Mouse (Mus musculus): ENCODE results near the gene Prps1. TPM values are rescaled to one million over a fixed set of nuclear protein-coding genes. Genes with fewer than 3 reads are reported as not detected.

Gene Prps1
- total RNA-seq (2018; cell fraction: chromatin; rRNA removed), result 1 to 10 TPM in 11 of 26 experiments, under 1 TPM in 7, not detected in 8; 0.41 to 5.4 (median 1.2) TPM
- total RNA-seq (2018; cell fraction: cytosol; rRNA removed), result 1 to 10 TPM; 3.2 to 6.3 (median 5.4) TPM
- 1 to 10 TPM in 21 of 26 experiments, under 1 TPM in 5; 0.58 to 6.1 (median 1.7) TPM for total RNA-seq (2018; cell fraction: nucleus; rRNA removed)
- 4.6 to 17.2 TPM (median 6.0 TPM) in 3 replicates for polyA plus RNA-seq (2018)

DNA sequence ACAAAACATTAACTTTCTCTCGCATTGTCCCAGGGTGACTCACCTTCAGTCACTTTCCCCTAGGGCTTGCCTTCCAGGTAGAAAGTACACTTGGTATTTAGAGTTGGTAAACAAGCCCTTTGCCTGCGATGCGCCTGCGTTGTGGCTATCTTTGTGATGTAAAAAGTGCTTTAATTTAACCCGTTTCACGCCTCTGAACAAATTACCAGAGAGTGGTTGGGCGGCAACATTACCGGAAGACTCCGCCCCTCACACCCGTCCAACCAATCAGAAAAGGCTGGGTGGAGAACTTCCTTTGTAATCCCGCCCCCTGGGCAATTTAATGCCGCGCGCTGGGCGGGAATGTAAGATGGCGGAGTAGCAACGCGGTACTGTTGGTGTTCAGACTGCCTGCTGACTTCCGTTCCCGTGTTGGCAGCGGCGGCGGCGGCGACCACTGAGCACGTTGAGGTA lies at the start of gene Prps1:
Prps1 (plus strand) TSS at position 335 of the 453 bp plus-strand sequence.
- H3K4me3 ChIP-seq (ENCODE audit: inconsistent target), result peak within 1 kb of the TSS; percentile 49
- H3K27ac ChIP-seq, result no peak within 1 kb of the TSS
- H3K79me2 ChIP-seq (ENCODE audit: inconsistent target), result no peaks in the 10 kb centered on the region
- no peaks in the 10 kb centered on the region for H3K36me3 ChIP-seq (ENCODE audit: inconsistent target)
- 14% methylated on average over 26 of the region's 26 CpGs for WGBS (ENCODE audit: missing documents)

DNA sequence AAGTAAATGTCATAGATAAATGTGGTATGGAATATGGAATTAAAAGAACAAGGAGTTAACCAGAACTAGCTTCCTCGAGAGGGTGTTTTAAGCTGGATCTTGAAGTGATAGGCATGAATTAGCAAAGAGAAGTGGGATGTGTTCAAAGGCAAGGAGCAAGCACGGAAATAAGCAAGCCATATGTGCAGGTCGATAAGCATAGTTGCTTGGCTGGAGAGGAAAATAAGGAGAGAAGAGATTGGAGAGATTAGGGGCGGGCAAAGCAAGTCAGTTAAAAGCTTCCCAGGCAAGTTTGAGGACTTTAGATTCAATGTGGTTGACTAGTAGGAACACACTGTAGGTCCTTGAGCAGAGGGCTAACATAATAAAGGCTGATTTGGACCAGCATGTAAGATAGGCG lies 48.8 kb upstream of the Prps1 start:
- 57% methylated on average over 4 of the region's 5 CpGs for WGBS (ENCODE audit: missing documents)
- Histone ChIP-seq H3K79me2 (ENCODE audit: inconsistent target) (no peaks in the 10 kb centered on the region), H3K4me3 (ENCODE audit: inconsistent target) (no peak overlapping the region), H3K36me3 (ENCODE audit: inconsistent target) (no peaks in the 10 kb centered on the region), H3K27ac (no peak overlapping the region)

DNA sequence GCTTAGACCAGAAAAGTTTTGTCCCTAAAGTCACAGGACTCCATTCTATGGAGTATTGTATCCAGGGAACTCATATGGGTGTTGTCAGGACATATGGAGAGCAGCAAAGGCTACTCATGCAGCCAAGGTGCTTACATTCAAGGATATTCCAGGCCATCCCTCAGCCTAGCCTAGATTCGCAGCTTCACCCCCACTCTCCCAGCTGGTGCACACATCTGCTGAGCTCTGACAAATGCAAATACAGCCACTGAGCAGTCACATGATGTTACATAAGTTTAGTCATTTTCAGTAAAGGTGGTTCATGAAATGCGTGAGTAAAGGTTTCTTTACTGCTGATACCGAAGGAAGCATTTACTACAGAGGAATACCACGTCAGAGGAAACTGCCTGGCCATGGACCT lies 37.9 kb upstream of the Prps1 start:
- Histone ChIP-seq H3K36me3 (ENCODE audit: inconsistent target) (no peaks in the 10 kb centered on the region), H3K79me2 (ENCODE audit: inconsistent target) (no peaks in the 10 kb centered on the region), H3K27ac (no peak overlapping the region), H3K4me3 (ENCODE audit: inconsistent target) (no peak overlapping the region)
- 80% methylated on average over 4 of the region's 4 CpGs for WGBS (ENCODE audit: missing documents)

DNA sequence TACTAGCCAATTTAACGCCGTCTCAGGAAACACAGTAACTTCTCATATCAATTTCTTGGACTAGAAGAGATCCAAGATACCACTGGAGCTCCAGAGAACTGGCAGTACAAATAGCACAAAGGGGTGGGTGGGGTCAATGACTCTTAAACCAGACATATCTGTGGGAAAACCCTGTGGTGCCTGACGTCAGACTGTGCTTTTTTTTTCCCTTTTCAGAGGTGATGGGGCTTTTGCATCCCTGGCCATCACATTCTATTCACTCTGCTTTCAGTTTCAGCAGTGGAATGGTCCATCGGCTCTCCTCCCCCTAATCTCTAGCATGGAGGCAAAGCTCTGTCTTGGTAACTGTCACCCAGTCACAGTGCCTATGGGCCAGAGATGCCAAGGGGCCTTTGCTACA lies 29.3 kb upstream of the Prps1 start:
- H3K36me3 ChIP-seq (ENCODE audit: inconsistent target), result no peaks in the 10 kb centered on the region
- H3K4me3 ChIP-seq (ENCODE audit: inconsistent target), result no peak overlapping the region
- no peaks in the 10 kb centered on the region for H3K79me2 ChIP-seq (ENCODE audit: inconsistent target)
- H3K27ac ChIP-seq, result no peak overlapping the region
- 89% methylated on average over 4 of the region's 4 CpGs for WGBS (ENCODE audit: missing documents)

DNA sequence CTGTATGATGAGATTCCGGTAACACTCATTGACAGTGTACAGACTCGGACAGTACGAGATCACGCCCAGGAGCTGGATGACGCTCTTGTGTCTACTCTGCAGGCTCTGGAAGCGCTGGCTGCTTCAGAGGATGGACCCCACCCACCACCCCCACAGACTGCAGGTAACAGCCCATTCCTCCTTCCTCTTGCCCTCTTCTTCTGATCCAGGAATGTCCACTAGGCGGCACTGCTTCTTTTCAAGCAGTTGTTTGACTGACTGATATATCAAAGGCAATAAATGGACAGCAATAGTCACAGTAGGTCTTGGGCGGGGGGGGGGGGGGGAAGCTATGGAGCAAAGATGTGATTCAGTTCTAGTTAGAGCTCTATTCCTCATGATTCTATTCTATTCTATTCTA lies 28.2 kb upstream of the Prps1 start:
- no peak overlapping the region for H3K4me3 ChIP-seq (ENCODE audit: inconsistent target)

DNA sequence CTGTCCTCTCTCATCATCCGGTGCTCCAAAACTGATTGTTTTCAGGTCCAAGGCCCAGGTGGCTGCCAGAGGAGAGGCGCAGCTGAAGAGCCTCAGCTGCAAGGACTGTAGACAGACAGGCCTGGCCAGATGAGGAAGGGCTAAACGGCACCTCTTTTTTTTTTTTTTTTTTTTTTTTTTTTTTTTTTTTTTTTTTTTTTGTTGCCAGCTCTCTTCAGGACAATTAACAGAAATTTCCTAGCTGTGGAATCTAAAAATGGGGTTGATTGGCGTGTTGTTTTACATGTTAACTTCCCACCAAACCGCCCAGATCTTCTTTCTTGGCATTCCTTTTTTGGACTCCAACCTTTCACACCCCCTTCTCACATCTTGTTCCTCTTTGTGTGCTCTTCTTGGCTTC lies 26.4 kb upstream of the Prps1 start:
- WGBS (ENCODE audit: missing documents), result 65% methylated on average over 4 of the region's 5 CpGs
- no peaks in the 10 kb centered on the region for H3K36me3 ChIP-seq (ENCODE audit: inconsistent target)

More for the DNA sequence above, 28.2 kb upstream of the Prps1 start:
- whole genome bisulfite sequencing (ENCODE audit: missing documents), result 82% methylated on average over 4 of the region's 8 CpGs
- H3K36me3 ChIP-seq (ENCODE audit: inconsistent target), result no peaks in the 10 kb centered on the region
- H3K79me2 ChIP-seq (ENCODE audit: inconsistent target), result no peaks in the 10 kb centered on the region
- H3K27ac ChIP-seq, result no peak overlapping the region

DNA sequence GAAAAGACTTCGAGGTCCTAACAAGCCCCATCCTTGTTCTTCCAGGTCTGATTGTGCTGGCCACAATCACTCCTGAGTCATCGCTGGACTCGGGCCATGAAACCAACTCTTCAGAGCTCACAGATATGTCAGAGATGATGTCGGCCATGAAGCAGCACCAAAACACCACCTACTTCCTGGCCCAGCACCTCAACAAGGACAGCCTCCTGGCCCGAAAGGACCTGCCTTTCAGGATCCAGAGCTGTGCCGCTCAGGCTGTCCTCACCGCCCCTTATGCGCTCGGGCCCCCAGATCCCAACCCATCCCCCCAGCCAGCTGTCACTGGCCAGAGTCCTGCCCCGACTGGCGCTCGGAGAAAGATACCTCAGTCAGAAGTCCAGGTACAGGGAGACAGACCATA lies 25.9 kb upstream of the Prps1 start:
- no peaks in the 10 kb centered on the region for H3K36me3 ChIP-seq (ENCODE audit: inconsistent target)
- 84% methylated on average over 12 of the region's 12 CpGs for WGBS (ENCODE audit: missing documents)
- H3K79me2 ChIP-seq (ENCODE audit: inconsistent target), result no peaks in the 10 kb centered on the region
- no peak overlapping the region for H3K4me3 ChIP-seq (ENCODE audit: inconsistent target)
- no peak overlapping the region for H3K27ac ChIP-seq

More for the DNA sequence above, 26.4 kb upstream of the Prps1 start:
- no peak overlapping the region for H3K4me3 ChIP-seq (ENCODE audit: inconsistent target)
- no peaks in the 10 kb centered on the region for H3K79me2 ChIP-seq (ENCODE audit: inconsistent target)
- no peak overlapping the region for H3K27ac ChIP-seq

DNA sequence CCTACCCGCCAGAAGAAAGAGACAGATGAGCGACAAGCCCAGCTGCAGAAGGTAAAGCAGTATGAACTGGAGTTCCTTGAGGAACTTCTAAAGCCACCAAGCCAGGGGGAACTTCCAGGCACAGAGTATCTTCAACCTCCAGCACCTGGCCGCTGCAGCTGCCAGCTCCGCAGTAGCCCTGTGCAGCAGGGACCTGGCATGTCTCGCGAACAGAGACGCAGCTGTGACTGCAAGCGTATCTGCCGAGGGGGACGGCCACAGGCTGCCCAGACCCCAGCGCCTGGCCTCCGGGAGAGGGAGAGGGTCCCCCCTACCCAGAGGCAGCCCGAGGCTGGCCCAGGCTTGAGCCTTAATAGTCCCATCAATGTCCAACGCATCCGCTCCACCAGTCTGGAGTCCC lies 24.4 kb upstream of the Prps1 start:
- WGBS (ENCODE audit: missing documents), result 92% methylated on average over 13 of the region's 15 CpGs
- H3K36me3 ChIP-seq (ENCODE audit: inconsistent target), result no peaks in the 10 kb centered on the region

DNA sequence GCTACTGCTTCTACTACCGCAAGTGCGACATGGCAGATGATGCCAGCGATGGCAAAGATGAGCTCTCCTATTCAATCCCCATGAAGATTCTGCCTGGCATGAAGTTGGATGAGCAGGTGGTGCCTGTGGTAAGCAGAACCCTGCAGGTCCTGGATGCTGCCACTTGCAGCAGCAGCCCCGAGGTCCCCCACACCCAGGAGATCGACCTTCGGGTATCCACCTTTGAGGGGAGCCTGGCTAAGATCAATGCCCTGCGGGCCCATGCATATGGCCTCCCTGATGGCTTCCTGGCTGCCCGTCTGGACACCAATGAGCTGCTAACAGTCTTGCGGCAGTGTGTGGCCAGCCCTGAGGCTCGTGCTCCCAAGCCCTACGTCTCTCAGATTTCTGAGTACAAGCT lies 23.6 kb upstream of the Prps1 start:
- WGBS (ENCODE audit: missing documents), result 90% methylated on average over 11 of the region's 11 CpGs
- no peak overlapping the region for H3K27ac ChIP-seq
- no peak overlapping the region for H3K4me3 ChIP-seq (ENCODE audit: inconsistent target)
- H3K79me2 ChIP-seq (ENCODE audit: inconsistent target), result no peaks in the 10 kb centered on the region
- H3K36me3 ChIP-seq (ENCODE audit: inconsistent target), result no peaks in the 10 kb centered on the region

More for the DNA sequence above, 24.4 kb upstream of the Prps1 start:
- no peaks in the 10 kb centered on the region for H3K79me2 ChIP-seq (ENCODE audit: inconsistent target)
- H3K27ac ChIP-seq, result no peak overlapping the region
- no peak overlapping the region for H3K4me3 ChIP-seq (ENCODE audit: inconsistent target)

DNA sequence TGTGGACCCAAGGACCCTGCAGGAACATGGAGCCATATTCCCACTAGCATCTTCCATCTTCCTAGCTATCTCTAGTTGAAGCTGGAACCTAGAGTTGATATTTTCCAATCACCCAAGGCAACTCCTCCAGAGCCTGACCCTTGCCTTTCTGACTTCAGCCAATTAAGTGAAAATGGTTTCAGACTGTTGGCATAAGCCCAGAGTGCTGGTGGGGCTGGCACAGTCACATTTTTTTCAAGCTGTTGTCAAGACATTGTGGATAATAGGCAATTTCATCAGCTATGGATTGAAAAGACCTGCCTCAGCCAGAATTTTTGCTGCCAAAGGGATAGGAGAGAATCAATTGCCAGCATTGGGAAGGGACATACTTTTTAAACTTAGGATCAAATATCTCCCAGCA lies 18.5 kb upstream of the Prps1 start:
- no peaks in the 10 kb centered on the region for H3K36me3 ChIP-seq (ENCODE audit: inconsistent target)
- no peak overlapping the region for H3K4me3 ChIP-seq (ENCODE audit: inconsistent target)
- no peak overlapping the region for H3K27ac ChIP-seq
- H3K79me2 ChIP-seq (ENCODE audit: inconsistent target), result no peaks in the 10 kb centered on the region

DNA sequence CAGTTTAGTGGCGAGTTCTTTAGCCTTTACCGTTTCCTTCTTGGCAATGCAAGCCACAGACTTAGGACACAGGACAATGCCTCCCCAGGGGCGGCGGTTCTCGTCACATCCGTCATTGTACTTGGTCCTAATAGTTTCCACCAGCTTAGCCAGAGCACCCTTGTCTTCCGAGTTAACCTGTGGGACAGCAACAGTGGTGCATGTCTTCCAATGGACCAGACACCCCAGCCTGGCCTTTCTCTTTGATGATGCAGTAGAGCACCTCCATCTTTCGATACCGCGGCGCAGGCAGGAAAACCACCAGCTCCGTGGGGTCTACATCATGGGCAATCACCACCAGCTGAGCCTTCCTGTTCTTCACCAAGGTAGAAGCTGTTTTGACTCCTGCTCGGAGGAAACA lies 10.9 kb upstream of the Prps1 start:
- 77% methylated on average over 12 of the region's 13 CpGs for WGBS (ENCODE audit: missing documents)
- no peaks in the 10 kb centered on the region for H3K79me2 ChIP-seq (ENCODE audit: inconsistent target)
- H3K36me3 ChIP-seq (ENCODE audit: inconsistent target), result no peaks in the 10 kb centered on the region
- H3K4me3 ChIP-seq (ENCODE audit: inconsistent target), result no peak overlapping the region
- no peak overlapping the region for H3K27ac ChIP-seq

DNA sequence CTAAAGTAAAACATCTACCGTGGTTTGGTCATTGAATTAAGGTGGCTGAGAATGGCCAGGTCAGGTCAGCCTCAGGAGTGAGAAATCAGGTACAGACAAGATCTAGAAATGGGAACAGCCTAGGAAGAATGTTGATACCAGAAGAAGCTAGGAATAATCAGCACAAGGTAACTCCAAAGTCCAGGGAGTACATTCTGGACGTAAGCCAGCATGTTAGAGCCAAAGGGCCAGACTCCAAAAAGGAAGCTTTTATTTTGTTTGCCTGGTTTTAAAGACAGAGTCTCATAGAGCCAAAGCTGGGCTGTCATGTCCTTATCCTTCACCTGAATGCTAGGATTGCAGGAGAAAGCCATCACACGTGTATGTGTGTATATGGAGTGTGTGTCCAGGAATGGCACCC lies 6.3 kb upstream of the Prps1 start:
- H3K79me2 ChIP-seq (ENCODE audit: inconsistent target), result no peaks in the 10 kb centered on the region
- no peaks in the 10 kb centered on the region for H3K36me3 ChIP-seq (ENCODE audit: inconsistent target)
- no peak overlapping the region for H3K27ac ChIP-seq
- 88% methylated on average over 3 of the region's 3 CpGs for WGBS (ENCODE audit: missing documents)
- H3K4me3 ChIP-seq (ENCODE audit: inconsistent target), result no peak overlapping the region

DNA sequence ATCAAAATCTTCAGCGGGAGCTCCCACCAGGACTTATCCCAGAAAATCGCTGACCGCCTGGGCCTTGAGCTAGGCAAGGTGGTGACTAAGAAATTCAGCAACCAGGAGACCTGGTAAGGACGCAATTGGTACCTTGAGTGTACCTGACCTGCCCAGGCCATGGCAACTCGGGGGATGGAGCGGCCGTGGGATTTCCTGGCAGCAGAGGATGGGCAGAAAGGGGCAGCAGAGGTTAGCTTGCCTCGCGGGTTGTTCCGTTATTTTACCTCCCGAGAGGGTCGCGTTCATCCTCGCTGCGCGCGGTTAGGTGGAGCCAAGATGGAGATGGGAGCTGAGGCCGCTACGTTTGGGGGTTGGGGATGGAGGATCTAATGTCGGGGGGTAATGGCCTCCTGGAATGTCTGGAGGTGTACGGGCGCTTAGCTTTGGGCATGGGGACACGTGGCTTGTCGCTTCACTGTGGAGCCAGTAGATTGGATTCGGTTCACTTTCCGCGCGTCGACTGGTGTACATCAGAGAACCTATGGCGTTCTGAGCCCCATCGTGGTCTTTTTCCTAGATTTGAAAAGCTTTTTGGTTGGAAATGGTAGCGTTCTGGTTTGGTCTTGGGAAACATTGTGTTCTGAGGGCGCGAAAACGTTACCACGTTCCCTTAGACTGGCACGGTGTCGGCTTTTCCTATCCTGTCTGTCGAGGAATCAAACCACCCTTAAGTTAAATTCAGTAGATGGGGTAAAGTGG lies 508 bp downstream of the Prps1 start:
- WGBS (ENCODE audit: missing documents), result 15% methylated on average over 37 of the region's 39 CpGs
- Histone ChIP-seq H3K36me3 (ENCODE audit: inconsistent target) (no peaks in the 10 kb centered on the region), H3K27ac (no peak overlapping the region), H3K79me2 (ENCODE audit: inconsistent target) (no peaks in the 10 kb centered on the region), H3K4me3 (ENCODE audit: inconsistent target) (peak overlapping the region; percentile 49)

DNA sequence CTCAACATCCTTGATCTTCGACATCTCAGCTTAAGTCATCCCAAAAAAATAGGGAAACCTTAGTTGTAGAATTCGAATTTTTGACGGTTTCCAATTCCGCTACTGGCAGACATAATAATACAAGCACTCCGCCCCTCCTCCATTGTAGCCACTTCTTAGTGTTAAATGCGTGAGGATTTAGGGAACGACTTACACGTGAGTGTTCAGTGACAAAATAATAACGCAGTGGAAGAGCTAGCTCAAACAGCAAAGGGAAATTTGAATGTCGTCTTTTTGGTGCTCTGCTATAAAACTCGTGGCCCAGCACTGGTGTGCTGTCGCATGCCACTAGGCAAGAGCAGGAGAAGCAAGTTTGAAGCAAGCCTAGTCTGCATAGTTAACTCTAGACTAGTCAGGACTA lies 1.1 kb downstream of the Prps1 start:
- peak overlapping the region; percentile 49 for H3K4me3 ChIP-seq (ENCODE audit: inconsistent target)
- whole genome bisulfite sequencing (ENCODE audit: missing documents), result 35% methylated on average over 9 of the region's 12 CpGs
- H3K36me3 ChIP-seq (ENCODE audit: inconsistent target), result no peaks in the 10 kb centered on the region

DNA sequence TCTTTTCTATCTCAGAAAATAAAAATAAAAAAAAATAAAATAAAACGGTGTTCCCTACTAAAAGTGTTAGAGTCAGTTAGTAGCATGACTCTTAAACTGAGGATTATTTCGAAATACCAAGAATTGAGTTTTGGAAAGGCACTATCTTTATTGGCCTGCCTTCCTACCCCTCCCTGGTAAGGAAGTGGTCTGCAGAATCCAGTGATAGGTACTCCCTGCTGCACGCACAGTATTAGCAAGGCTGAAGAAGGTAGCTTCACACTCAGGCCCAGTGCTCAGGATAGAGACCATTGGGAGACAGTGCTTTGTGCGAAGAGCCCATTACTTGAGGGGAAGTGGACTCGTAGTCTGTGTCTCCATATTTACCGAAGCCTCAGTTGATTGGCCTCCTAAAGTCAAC lies 21.8 kb downstream of the Prps1 start:
- WGBS (ENCODE audit: missing documents), result 80% methylated on average over 6 of the region's 6 CpGs
- no peak overlapping the region for H3K27ac ChIP-seq
- no peaks in the 10 kb centered on the region for H3K36me3 ChIP-seq (ENCODE audit: inconsistent target)

More for the DNA sequence above, 1.1 kb downstream of the Prps1 start:
- no peaks in the 10 kb centered on the region for H3K79me2 ChIP-seq (ENCODE audit: inconsistent target)
- H3K27ac ChIP-seq, result no peak overlapping the region

More for the DNA sequence above, 21.8 kb downstream of the Prps1 start:
- H3K4me3 ChIP-seq (ENCODE audit: inconsistent target), result no peak overlapping the region
- H3K79me2 ChIP-seq (ENCODE audit: inconsistent target), result no peaks in the 10 kb centered on the region
